Mouse (Mus musculus) urinary bladder, postnatal 0 days (tissue): Measurements from ENCODE around the gene Enkur. TPM values are rescaled to one million over a fixed set of nuclear protein-coding genes. Genes with fewer than 3 reads are reported as not detected.

Experiments
- polyA plus RNA-seq: library from polyadenylated mRNA; unstranded; fragments of >200 nt; fragmentation: Nextera tagmentation; extraction: Ambion mirVana; gene quantifications from 2 replicates; pipeline ENCODE4 v1.2.1, GENCODE M21; 2015

The Enkur gene
- 0.89 and 0.96 TPM in 2 replicates for polyA plus RNA-seq

DNA sequence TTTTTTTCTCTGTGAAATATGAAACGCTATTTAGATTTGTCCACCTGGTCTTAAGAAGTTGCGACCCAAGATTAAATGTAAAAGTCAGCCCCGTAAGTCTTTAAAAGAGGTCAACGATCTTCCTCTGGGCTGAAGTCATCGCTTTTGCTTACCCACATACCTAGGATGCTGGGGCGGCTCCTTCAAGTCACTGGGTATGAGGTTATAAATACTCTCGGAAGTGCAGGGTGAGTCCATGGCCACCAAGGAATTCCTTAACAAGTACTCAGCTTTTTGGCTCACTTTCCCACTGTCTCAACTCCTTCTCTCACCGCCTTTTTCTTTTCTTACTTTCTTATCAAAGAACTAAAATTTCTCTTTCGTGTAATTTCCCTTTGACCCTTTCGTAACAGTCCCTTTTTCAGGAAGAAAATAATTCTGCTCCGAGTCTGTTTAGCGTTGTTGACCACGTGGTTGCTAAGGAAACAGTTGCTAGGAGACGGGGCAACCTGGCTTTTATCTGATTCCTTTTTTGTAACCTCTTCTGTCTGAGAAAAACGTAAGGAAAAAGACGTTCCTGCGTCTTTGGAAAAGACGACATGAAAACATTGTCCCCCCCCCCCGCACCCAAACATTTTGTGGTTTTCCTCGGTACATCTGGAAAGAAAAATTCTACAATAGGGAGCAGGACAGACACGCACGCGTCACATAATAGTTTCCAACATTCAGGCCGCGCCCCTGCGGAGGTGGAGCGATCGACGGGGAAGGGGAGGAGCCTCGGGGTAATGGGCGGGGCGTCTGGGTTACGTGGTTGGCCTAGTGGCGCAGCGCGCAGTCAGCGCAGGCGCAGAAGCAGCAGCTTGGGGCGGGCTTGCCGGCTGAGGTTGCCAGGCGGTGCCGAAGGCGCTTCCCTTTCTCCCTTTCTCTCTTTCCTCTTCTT, at the start of gene Enkur, which contains the start of gene Thnsl1:
Gene Enkur (minus strand): TSS at position 454 of the 919 bp plus-strand sequence.
Gene Thnsl1 (plus strand): TSS at position 813 of the 919 bp plus-strand sequence.

Other genes starting within 250 kb of the Enkur start
- 6.1 and 8.6 TPM in 2 replicates for gene Arhgap21, start 236.5 kb downstream of the Enkur start, polyA plus RNA-seq
- 4.5 and 5.7 TPM in 2 replicates for gene Thnsl1, start 359 bp upstream of the Enkur start, polyA plus RNA-seq
- not detected in 2 replicates for gene Gpr158, start 162.2 kb upstream of the Enkur start, polyA plus RNA-seq